Mouse (Mus musculus) MN1 (cell line): ENCODE data around the gene Iqcd.

Experiments
- DNase-seq: peaks from one replicate; pipeline ENCODE4 v3.0.0-alpha.2; 2016; ENCODE audit warnings: low spot score

Iqcd gene

DNA sequence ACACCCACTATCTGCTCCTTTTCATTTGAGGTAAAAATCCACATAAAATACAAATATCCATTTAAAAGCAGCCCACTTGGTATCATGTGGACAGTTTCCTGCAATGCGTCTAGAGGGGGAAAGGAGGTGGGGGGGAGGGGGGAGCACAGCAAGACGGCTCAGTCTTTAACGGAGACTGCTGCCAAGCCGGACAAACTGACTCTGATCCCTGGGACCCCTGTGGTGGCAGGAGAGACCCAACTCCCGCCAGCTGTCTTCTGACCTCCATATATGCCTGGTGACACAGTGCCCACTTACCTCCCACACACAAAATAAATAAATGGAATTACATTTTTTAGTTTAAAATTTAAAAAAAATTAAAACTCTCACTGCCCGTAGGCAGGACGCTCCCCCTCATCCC is 14.7 kb downstream of the Iqcd start:
- DNase-seq, result no peak

DNA sequence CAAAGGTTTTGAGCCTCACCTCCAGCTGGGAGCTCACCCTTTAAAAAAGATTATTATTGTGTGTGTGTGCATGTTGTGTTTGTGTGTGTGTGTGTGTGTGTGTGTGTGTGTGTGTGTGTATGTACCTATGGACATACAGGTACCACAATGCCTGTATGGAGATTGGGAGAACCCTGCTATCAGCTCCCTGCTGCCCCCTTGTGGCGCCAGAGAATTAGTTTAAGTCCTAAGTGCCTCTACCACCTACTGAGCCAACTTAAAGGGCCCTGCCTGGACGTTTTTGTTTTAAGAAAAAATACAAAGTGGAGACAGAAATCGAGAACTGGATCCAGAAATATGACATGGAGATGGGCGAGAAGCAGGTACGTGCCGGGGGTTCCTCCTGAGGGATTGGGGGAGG is 16.0 kb downstream of the Iqcd start:
- DNase-seq, result peak; percentile 87

DNA sequence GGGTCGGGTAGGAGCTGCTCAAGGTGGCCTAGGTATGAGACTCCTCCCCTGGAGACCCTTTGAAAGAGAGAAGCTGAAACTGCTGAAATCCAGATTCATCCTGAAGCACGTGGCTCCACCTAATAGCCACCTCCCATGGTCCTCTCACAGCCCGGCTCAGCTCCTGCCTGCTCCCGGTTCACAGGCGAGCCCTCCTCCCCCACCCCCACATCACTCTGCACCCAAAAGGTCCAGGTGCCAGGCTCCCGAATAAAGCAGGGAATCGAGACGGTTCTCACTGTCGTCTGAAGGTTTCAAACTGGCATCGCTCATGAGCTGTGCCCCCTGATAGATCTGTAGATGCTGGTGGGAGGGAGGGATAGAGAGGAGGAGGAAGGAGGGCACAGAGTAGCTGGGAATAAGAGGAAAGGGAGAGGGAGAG is 16.4 kb downstream of the Iqcd start:
- peak; percentile 26 for DNase-seq

DNA sequence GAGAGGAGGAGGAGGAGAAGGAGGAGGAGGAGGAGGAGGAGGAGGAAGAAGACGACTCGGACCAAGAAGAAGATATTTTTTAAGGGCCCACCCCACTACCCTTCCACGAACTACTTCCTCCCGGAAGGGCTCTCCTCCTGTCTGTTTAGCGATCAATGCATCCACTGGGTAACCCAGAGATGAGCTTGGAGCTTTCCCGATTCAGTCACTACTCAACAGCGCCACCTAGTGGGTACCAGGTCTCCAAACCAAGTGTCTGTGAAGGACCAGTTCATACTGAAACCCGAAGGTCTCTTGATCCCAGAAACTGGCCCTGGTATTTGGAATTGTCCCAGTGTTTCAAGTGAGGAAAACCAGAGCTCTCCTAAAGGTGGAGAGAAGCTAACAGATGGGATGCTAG is 16.9 kb downstream of the Iqcd start:
- DNase-seq, result peak; percentile 97

DNA sequence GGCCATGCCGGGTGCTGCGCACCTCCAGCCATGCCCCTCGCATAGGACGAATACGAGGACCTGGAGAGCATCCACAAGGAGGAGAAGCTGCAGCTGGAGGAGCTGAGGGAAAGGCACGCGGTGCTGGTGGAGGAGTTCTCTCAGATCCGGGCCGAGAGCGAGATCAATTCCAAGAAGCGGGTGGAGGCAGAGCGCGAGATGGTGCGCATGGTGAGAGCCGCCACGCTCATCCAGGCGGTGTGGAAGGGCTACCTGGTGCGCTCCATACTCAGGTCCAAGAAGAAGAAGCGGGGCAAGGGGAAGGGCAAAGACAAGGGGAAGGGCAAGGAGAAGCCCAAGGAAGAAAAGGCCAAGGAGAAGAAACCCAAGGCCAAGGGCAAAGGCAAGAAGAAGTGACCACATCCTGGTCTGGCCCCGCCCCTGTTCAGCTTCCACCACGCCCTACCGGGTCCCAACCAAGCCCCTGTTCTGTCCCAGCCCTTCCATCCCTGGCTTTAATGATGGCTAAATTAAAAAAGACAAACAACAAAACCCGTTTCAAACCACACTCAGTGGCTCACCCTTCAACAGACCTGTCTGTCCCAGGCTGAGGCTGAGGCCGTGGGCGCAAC is 17.9 kb downstream of the Iqcd start:
- DNase-seq, result no peak

DNA sequence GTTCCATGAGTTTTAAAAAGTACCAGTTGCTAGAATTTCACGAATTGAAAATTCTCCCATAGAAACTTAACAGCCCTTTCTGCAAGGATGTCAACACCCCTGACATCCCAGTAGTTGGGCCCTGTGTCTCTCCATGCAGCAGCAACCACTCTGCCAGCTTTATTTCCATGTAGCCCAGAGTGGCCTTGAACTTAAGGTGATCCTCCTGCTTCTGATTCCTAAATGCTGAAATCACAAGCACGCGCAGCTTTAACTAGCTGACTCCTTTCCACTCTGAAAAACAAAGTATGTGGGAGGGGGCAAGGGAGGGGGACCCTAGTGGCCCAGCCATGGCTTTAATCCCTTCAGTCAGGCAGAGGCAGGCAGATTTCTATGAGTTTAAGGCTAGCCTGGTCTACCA is 18.5 kb downstream of the Iqcd start:
- no peak for DNase-seq

DNA sequence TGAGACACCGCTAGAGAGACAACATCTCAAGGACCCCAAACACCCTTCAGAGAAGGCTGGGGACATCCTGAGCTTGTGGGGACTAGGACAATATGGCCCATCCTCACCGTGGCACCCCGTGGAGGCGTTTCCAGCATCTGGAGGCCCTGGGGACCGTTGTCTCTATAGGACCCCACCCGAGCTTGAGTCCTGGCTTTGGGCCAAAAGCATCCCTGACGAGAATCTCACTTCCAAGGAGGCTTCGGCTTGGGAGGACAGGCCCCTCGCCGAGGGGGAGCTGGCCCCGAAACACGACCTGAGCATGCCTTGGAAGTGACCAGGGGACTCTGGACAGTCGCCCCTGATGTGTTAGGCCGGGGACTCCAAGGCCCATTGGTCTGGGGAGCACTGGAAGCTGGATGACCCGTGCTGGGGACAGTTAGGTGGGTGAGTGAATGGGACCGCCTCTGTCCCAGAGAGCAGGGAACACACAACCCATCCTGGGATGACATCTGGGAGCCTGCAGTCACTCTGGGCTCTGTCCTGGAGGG is 20.5 kb downstream of the Iqcd start:
- DNase-seq, result peak; percentile 39

DNA sequence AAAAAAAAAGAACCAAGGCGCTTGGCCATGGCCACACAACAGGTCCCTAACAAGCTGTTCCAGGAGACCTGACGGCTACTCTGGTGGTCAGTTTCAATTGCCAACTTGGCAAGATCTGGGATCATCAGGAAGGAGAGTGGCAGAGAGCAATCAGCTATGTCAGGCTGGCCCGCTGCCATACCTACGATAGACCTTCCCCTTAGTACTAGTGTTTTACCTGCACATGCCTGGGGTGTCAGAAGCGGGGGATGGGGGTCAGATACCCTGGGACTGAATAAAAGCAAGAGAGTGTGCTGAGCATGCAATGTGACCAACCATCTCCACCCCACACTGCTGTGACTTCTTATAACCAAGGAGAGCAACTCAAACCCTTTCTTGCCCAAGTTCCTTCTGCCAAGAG is 22.1 kb downstream of the Iqcd start:
- no peak for DNase-seq

DNA sequence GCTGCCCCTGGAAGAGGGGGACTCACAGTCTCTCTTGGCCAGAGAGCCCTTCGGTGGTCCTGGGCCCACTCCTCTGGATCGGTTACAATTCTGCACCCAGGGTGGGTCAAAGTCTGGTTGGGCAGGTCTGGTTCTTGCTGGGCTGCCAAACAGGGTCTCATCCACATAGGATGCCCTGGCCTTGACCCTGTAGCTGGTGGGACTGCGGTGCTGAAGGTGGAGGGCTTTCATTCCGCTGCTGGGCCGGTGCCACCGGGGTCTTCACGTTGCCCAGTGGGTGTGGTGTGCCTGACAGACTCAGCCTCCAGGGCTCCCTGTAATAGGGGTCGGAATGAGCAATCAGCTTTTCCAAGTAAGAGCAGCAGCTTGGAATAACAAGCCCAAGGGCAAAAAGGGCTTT is 22.6 kb downstream of the Iqcd start:
- DNase-seq, result no peak

DNA sequence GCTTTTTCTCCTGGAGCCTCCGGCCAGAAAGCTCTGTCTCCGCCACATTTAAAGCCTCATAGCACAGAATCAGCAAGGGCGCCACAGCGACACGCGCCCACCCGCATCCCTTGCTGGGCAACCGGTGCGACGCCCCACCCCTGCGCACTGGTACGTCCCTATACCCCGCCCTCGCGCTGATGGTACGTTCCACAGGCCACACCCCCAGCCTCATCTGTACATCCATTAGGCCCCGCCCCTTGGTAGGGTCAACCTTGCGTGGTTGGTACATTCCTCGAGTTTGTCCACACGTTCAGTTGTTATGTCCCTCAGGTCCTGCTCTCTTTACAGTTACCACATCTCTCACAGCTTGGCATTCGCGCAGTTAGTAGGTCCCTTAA is 23.6 kb downstream of the Iqcd start, which contains the start of the genes Rita1 and Ddx54:
Rita1 (minus strand) TSS at position 148 of the 380 bp plus-strand sequence.
Ddx54 (plus strand) TSS at position 298 of the 380 bp plus-strand sequence.
- DNase-seq, result peak; percentile 97

DNA sequence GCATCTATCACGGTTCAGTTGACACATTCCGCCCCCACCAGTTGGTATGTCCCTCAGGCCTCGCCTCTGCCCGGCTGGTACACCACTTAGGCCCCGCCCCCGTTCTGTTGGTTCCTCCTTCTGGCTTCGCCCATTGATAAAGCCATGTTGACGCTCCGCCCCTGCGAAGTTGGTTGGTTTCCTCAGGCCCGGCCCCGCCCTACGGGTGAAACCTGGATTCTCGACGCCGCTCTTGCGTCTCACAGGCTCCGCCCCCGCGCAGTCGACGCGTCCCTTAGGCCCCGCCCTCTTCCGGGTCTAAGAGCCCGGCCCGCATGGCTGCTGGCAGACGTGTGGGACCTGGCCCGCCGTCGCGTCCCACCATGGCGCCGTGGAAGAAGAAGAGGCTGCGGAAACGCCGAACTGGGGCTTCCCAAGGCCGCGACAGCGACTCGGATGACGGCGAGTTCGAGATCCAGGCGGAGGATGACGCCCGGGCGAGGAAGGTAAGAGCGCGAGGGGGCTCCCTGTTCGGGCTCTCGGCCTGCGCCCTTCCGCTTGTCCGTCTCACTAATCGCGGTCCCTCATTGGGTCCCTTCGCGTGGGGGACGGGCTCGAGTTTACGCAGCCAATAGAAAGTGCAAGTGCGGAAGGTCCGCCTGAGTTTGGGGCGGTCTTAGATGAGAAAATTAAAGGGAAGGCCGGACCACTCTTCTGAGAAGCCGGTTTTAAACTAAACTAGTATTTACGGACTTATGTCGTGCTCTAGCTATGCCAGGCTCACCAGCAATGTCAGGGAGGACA is 24.2 kb downstream of the Iqcd start:
- DNase-seq, result peak; percentile 100

DNA sequence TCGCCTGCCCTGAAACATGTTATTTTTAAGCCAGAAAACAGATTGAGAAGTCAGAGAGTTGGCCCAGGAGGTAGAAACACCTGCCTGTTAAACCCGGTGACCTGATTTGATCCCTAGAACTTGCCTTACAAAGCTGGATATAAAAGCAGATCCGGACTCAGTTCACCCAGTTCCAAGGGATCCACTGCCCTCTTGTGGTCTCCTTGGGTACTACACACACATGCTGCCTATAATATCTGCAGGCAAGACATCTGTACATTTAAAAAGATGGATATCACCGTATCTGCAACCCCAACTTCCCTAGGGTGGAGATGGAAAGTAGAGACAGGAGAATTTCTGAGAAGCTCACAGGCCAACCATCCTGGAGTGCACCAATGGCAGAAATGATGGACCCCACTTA is 27.1 kb downstream of the Iqcd start:
- peak; percentile 56 for DNase-seq

DNA sequence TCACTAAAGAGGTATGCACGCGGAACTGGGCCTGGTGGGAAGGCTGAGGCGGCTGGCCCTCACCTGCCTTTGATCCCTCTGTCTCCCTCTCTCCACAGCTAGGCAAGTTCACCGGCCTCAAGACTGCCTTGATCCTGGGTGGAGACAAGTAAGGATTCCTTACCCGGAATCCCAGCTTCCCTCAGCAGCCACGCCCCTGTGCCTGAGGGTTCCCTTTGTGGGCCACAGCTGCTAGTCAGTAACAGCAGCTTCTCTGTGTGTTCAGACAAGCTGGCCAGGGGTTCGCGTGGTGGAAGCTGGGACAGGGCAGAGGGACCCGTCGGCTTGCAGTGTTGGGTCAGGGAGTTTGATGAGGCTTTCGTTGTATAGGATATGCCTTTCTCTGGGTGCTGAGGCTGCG is 30.0 kb downstream of the Iqcd start:
- DNase-seq, result no peak

DNA sequence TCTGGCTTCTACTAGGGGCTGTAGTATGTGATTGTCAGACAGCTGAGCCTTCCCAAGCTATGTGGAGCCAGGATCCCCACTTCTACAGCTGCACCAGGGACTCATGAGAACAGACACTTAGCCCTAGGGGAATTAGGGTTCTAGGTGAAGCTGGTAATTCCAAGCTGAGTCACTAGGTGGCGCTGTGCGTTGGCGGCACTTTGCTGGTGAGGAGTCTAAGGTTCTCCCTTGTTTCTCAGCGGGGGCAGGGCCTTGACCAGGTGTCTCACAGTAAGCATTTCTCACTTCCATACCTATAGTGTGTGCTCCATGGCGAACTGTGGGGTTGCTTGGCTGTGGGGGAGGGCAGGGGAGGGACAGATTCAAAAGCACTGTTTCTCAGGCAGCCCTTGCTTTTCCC is 30.4 kb downstream of the Iqcd start:
- DNase-seq, result peak; percentile 73

DNA sequence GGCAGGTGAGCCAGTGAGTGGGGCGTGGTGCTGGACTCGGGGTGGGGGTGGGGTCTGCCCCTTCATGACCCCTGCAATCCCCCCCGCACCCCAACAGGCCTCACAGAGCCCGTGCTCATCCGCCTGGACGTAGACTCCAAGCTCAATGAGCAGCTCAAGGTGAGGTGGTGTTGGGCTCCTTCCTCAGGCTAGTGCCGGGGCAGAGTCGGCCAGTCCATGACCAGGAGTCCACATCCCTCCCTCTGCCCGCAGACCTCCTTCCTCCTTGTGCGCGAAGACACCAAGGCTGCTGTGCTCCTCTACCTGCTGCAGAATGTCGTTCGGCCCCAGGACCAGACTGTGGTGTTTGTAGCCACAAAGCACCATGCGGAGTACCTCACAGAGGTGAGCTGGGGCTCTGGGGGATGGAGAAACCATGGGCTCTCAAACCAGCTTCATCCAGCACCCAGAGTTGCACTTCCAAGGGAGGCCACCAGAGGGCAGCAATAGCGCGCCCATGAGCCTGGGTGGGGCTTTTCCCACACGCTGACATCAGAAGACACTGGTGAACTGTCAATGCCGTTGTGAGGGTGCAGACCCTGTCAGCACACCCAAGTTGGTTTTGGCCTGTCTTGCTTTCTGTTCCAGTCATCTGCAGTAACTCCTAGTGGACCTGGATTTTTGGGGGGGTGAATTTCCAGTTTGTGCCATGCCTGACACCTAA is 31.7 kb downstream of the Iqcd start:
- peak; percentile 83 for DNase-seq

DNA sequence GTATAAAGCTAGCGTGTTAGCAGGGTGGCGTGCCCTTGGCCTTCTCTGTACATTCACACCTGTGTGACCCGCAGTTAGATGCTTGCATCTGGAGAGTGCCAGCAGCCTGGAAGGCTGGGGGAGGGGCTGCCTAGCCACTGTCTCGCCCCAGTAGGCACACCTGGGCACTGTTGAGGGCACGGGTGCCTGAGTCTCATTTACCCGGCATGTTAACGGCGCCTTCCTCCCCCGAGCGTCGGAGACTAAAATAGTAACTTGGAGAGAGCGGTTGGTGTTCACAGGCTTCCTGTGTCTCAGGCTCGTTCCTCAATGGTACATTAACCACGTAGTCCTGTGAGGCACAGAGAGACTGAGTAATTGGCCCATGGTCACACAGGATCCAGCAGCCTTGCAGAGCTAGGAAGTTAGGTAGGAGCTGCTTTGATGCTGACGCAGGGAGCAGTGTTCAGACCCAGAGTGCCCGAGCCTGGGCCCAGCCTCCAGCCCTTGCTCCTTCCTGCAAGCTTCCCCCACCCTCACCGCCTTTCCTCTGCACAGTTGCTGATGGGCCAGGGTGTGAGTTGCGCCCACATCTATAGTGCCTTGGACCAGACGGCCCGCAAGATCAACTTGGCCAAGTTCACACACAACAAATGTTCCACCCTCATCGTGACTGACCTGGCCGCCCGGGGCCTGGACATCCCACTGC is 32.4 kb downstream of the Iqcd start:
- DNase-seq, result no peak

DNA sequence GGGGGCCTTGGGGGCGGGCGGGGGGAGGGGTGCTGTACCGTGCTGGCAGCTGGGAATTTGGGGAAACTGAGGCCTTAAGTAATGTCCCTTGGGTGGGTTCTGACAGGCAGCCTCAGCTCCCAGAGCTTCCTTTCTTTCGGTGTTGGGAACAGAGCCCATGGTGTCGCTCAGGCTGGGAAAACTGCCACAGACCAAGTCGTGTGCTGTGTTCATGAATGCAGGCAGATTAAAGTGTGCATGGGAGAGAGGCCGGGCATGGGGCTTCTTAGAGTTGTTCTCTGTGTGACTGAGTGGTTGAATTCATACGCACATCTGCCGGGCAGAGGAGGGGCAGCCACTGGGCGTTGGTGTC is 33.0 kb downstream of the Iqcd start:
- no peak for DNase-seq

DNA sequence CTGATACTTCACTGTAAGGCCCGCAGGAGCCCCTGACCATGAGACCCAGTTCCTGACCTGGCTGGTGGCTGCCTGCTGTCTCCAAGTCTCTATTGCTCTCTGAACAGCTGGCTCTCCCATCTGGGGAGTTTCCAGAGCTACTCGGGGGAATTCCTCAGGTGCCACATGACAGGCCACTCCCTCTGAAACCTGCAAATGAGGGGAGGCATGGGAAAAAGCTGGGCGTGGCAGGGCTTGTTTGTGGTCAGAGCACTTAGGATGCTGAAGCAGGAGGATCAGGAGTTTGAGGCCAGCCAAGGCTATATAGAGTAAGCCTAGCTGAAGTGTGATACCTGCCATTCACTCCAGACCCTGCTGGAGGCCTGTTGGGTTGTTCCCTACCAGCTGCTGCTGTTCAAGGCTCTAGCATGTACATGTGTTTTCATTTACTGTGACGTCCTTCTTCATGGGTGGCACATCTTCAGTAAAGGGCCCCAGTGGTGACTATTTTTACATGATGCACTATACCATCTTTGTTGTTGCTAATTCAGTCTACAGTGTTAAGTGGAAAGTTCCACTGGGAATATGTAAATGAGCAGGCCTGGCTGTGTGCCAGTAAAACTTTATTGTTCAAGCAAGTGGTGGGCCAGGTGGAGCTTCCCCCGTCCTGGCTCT is 33.5 kb downstream of the Iqcd start:
- peak; percentile 39 for DNase-seq

DNA sequence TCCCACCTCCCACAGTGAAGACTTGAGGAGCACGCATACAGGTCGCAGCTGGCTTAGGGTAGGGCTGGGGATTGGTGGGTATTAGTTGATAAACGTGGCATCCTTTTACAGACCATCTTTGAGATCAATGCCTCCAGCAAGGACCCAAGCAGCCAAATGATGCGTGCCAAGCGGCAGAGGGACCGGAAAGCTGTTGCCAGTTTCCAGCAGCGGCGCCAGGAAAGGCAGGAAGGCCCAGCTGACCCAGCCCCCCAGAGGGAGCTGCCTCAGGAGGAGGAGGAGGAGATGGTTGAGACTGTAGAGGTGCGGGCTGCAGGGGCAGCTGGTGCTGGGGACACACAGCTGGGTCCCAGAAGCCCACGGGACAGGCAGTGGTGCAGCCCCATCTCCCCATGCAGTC is 35.6 kb downstream of the Iqcd start:
- DNase-seq, result no peak

DNA sequence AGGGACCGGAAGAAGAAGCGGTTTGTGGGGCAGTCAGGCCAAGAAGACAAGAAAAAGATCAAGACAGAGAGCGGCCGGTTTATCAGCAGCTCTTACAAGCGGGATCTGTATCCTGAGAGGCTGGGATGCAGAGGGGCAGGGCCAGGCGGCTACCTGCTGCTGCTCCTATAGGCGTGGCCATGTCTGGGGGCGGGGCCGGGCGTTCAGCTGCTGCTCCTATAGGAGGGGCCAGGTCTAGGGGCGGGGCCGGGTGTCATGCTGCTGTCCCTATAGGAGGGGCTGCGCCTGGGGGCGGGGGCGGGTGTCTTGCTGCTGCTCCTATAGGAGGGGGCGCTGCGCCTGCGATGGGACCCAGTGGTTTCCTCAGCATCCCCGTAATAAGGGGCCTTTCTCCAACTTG is 37.6 kb downstream of the Iqcd start:
- DNase-seq, result no peak

DNA sequence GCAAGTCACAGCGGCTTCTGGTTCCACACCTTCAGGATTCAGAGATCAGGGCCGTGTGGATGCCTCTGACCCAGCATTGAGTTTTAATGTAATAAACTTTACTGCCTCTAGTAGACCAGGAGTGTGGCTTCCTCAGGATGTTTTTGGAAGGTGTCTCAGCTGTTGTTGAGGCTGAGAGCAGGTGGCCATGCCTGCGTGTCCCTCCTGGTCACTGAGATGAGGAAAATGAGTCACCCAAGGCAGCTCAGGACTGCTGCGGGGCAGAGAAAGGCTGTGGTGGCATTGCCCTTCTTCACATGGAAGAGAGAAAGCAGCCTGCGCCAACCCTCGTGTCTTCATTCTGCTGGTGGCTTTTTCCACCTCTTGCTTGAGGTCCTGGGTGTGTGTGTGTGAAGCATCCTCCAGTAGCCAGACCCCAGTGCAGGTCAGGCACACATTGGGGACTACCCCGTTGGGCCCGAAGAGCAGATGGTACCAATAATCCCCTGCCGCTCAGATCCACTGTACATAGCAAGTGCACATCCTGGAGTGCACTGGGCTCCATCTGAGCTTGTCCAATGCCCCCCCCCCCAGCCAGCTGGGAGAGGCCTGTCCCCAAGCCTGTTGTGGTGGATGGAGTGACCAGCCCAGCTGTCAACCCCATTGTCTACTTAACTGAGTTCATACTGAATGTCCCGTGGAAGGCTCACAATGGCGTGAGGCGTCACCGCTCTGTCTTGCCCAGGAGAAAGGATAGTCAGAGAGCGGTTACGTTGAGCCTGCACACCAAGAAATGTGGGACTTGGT is 38.9 kb downstream of the Iqcd start:
- DNase-seq, result no peak
